Mouse (Mus musculus) forebrain, embryonic 15.5 days (tissue): ENCODE measurements around the gene Pde6g. TPM values are rescaled to one million over a fixed set of nuclear protein-coding genes. Genes with fewer than 3 reads are reported as not detected.

Experiments used
- ATAC-seq: fragments of 200-750 bp; cut with Nextera tagmentation; replicated peaks from 2 replicates; pipeline ENCODE4 v1.8.0; 2017; ENCODE audit warnings: mild to moderate bottlenecking, moderate TSS enrichment, moderate library complexity
- H3K27ac ChIP-seq: fragments of 300-500 bp; sonication (generic); replicated peaks from 2 replicates; pipeline ENCODE4 v1.5.1; 2015; ENCODE audit warnings: mild to moderate bottlenecking, inconsistent platforms
- H3K27me3 ChIP-seq: fragments of 300-500 bp; sonication (generic); 2 replicates; pipeline ENCODE4 v1.6.1; 2015; ENCODE audit warnings: inconsistent platforms
- H3K36me3 ChIP-seq: fragments of 300-500 bp; sonication (generic); 2 replicates; pipeline ENCODE4 v1.6.1; 2015; ENCODE audit warnings: mild to moderate bottlenecking, inconsistent platforms
- H3K4me1 ChIP-seq: fragments of 300-500 bp; sonication (generic); 2 replicates; pipeline ENCODE4 v1.6.1; 2015; ENCODE audit warnings: inconsistent platforms
- H3K4me2 ChIP-seq: fragments of 300-500 bp; sonication (generic); replicated peaks from 2 replicates; pipeline ENCODE4 v1.6.1; 2015; ENCODE audit warnings: mild to moderate bottlenecking, inconsistent platforms
- H3K4me3 ChIP-seq: fragments of 300-500 bp; sonication (generic); 2 replicates; pipeline ENCODE4 v1.5.1; 2015; ENCODE audit warnings: mild to moderate bottlenecking, inconsistent platforms
- H3K9ac ChIP-seq: fragments of 300-500 bp; sonication (generic); replicated peaks from 2 replicates; pipeline ENCODE4 v1.6.1; 2015; ENCODE audit warnings: mild to moderate bottlenecking, inconsistent platforms
- H3K9me3 ChIP-seq: fragments of 300-500 bp; sonication (generic); 2 replicates; pipeline ENCODE4 v1.6.1; 2016; ENCODE audit warnings: inconsistent platforms
- WGBS: fragments of 180-500 bp; shearing (Covaris S2); methylation state at CpG from one replicate; pipeline ENCODE4 v1.1.7; 2015; ENCODE audit warnings: mixed read lengths; 5-methylcytosine and 5-hydroxymethylcytosine counted together
- polyA plus RNA-seq: library from polyadenylated mRNA; unstranded; fragments of >200 nt; fragmentation: Nextera tagmentation; extraction: Ambion mirVana; gene quantifications from 2 replicates; pipeline ENCODE4 v1.2.1, GENCODE M21; 2015

The Pde6g gene
- polyA plus RNA-seq, 1 experiment from 2014 or later, result 0.18 TPM

DNA sequence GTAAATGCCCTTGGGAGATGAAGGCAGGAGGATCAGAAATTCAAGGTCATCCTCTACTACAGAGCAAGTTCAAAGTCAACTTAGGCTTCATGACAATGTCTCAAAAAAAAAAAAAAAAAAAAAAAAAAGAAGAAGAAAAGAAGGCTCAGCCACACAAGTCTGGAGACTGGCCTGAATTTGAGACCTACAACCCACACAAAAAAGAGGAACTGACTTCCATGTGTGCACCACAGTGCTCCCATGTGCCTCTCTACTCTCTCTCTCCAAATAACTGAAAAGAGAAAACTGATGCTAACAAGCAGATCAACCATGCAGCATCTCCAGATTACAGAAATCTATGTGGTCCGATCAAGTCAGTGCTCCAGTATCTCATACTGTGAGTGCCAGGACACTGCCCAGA lies 48.5 kb downstream of the Pde6g start:
- no peak overlapping the region for H3K4me3 ChIP-seq
- WGBS, result 97% methylated on average over 1 of the region's 1 CpGs
- H3K36me3 ChIP-seq, result peaks cover 88% of the 10 kb centered on the region
- H3K9me3 ChIP-seq, result no peaks in the 10 kb centered on the region
- H3K9ac ChIP-seq, result no peak overlapping the region
- no peak overlapping the region for H3K27ac ChIP-seq
- H3K27me3 ChIP-seq, result no peaks in the 10 kb centered on the region
- no peaks in the 10 kb centered on the region for H3K4me1 ChIP-seq
- H3K4me2 ChIP-seq, result no peak overlapping the region
- ATAC-seq, result no peak

DNA sequence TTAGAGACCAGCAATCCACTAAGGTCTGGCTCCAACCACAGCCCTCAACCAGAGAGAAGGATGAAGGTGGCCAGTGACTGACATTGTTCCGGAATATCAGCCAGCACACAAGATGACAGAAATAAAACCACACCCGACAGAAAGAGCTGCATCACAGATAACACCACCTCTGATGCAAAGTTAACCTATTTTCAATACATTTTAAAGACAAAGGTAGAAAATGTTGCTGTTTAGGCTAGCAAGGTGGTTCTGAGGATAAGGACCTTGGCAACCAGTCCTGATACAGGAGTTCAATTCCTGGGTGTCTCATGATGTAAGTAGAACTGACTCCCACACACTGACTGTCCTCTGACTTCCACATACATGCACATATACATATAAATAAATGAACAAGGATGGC lies 54.0 kb downstream of the Pde6g start:
- H3K27me3 ChIP-seq, result no peaks in the 10 kb centered on the region
- WGBS, result 93% methylated on average over 2 of the region's 2 CpGs
- H3K9ac ChIP-seq, result no peak overlapping the region
- no peak overlapping the region for H3K4me2 ChIP-seq
- H3K9me3 ChIP-seq, result no peaks in the 10 kb centered on the region
- no peak overlapping the region for H3K4me3 ChIP-seq
- no peak overlapping the region for H3K27ac ChIP-seq
- peaks cover 62% of the 10 kb centered on the region for H3K36me3 ChIP-seq
- no peaks in the 10 kb centered on the region for H3K4me1 ChIP-seq
- no peak for ATAC-seq

Other genes with a start within 250 kb of the Pde6g start
- 15.4 and 16.1 TPM in 2 replicates for gene Bahcc1, start 220.6 kb downstream of the Pde6g start, polyA plus RNA-seq
- 3,835 and 3,917 TPM in 2 replicates for gene Actg1, start 105.0 kb downstream of the Pde6g start, polyA plus RNA-seq
- 0.97 and 1.3 TPM in 2 replicates for gene Fscn2, start 92.0 kb downstream of the Pde6g start, polyA plus RNA-seq
- gene Faap100, start 74.7 kb downstream of the Pde6g start, polyA plus RNA-seq, result 72.1 and 74.1 TPM in 2 replicates
- 34.8 and 35.2 TPM in 2 replicates for gene Nploc4, start 15.8 kb downstream of the Pde6g start, polyA plus RNA-seq
- not detected in 2 replicates for gene Tspan10, start 10.9 kb downstream of the Pde6g start, polyA plus RNA-seq
- gene Oxld1, start 4.6 kb upstream of the Pde6g start, polyA plus RNA-seq, result 11.1 and 12.0 TPM in 2 replicates
- gene Ccdc137, start 4.6 kb upstream of the Pde6g start, polyA plus RNA-seq, result 25.2 and 29.9 TPM in 2 replicates
- 49.1 and 50.8 TPM in 2 replicates for gene Arl16, start 14.1 kb upstream of the Pde6g start, polyA plus RNA-seq
- 111 and 113 TPM in 2 replicates for gene Mrpl12, start 31.1 kb upstream of the Pde6g start, polyA plus RNA-seq
- 27.0 and 32.9 TPM in 2 replicates for gene Slc25a10, start 38.3 kb upstream of the Pde6g start, polyA plus RNA-seq
- gene Gcgr, start 77.2 kb upstream of the Pde6g start, polyA plus RNA-seq, result 0.09 TPM in 2 replicates
- 242 and 245 TPM in 2 replicates for gene Mcrip1, start 96.2 kb upstream of the Pde6g start, polyA plus RNA-seq
- 0.23 TPM in 1 of 2 replicates, not detected in the other for gene Ppp1r27, start 97.6 kb upstream of the Pde6g start, polyA plus RNA-seq
- gene P4hb, start 119.8 kb upstream of the Pde6g start, polyA plus RNA-seq, result 234 and 239 TPM in 2 replicates
- 464 TPM in 2 replicates for gene Arhgdia, start 128.1 kb upstream of the Pde6g start, polyA plus RNA-seq
- 372 and 388 TPM in 2 replicates for gene Alyref, start 144.9 kb upstream of the Pde6g start, polyA plus RNA-seq
- gene Anapc11, start 144.9 kb upstream of the Pde6g start, polyA plus RNA-seq, result 199 and 205 TPM in 2 replicates
- 0.51 and 0.65 TPM in 2 replicates for gene Npb, start 155.0 kb upstream of the Pde6g start, polyA plus RNA-seq
- 167 and 174 TPM in 2 replicates for gene Pcyt2, start 164.4 kb upstream of the Pde6g start, polyA plus RNA-seq
- 51.4 and 53.1 TPM in 2 replicates for gene Sirt7, start 171.7 kb upstream of the Pde6g start, polyA plus RNA-seq
- gene Mafg, start 180.1 kb upstream of the Pde6g start, polyA plus RNA-seq, result 42.1 and 44.1 TPM in 2 replicates
- 30.9 and 35.3 TPM in 2 replicates for gene Pycr1, start 190.3 kb upstream of the Pde6g start, polyA plus RNA-seq
- 0.47 TPM in 1 of 2 replicates, not detected in the other for gene Myadml2, start 194.7 kb upstream of the Pde6g start, polyA plus RNA-seq
- 0.46 and 1.1 TPM in 2 replicates for gene Notum, start 207.7 kb upstream of the Pde6g start, polyA plus RNA-seq
- gene Aspscr1, start 219.5 kb upstream of the Pde6g start, polyA plus RNA-seq, result 144 and 154 TPM in 2 replicates